Mouse (Mus musculus) cerebellum, adult 2 months (tissue): Measurements from ENCODE around the gene Slc4a4. TPM values are rescaled to one million over a fixed set of nuclear protein-coding genes. Genes with fewer than 3 reads are reported as not detected.

Experiments
- DNase-seq, 2 experiments: peaks; one replicate each; pipeline ENCODE4 v3.0.0; 2021
- H3K27ac ChIP-seq: fragments of 200-500 bp; 2 replicates; pipeline ENCODE4 v1.5.1; 2012; ENCODE audit warnings: low read length, control low read depth, inconsistent platforms; ENCODE audit not compliant: insufficient read depth
- H3K27me3 ChIP-seq: fragments of 200-500 bp; 2 replicates; pipeline ENCODE4 v1.6.1; 2012; ENCODE audit warnings: inconsistent platforms, mild to moderate bottlenecking, low read length, moderate library complexity; ENCODE audit not compliant: control insufficient read depth, insufficient read depth
- H3K4me1 ChIP-seq: fragments of 200-500 bp; 2 replicates; pipeline ENCODE4 v1.6.1; 2011; ENCODE audit warnings: low read length; ENCODE audit not compliant: control insufficient read depth, insufficient read depth
- H3K4me3 ChIP-seq: fragments of 200-500 bp; replicated peaks from 2 replicates; pipeline ENCODE3; 2011; ENCODE audit warnings: mild to moderate bottlenecking, low read depth, low read length, control low read depth; ENCODE audit not compliant: insufficient read depth
- CTCF ChIP-seq: fragments of 200-500 bp; IDR thresholded peaks from 2 replicates; pipeline ENCODE4 v1.5.1; 2011; ENCODE audit warnings: low read depth, mild to moderate bottlenecking, control low read depth, low read length, moderate library complexity, borderline replicate concordance; ENCODE audit not compliant: insufficient read depth
- POLR2A ChIP-seq: fragments of 200-500 bp; IDR thresholded peaks from 2 replicates; pipeline ENCODE4 v1.6.1; 2011; ENCODE audit warnings: low read length, control low read depth, borderline replicate concordance; ENCODE audit not compliant: insufficient read depth
- WGBS: fragments of 180-500 bp; shearing (Covaris S2); methylation state at CpG from one replicate; pipeline ENCODE4 v1.1.7; 2018; 5-methylcytosine and 5-hydroxymethylcytosine counted together
- polyA plus RNA-seq: library from polyadenylated mRNA; depleted of rRNA; stranded (reverse); fragments of >200 nt; gene quantifications from 2 replicates; pipeline ENCODE4 v1.2.3, GENCODE M21; 2012

Gene Slc4a4
- polyA plus RNA-seq, 1 experiment = 118 TPM

DNA sequence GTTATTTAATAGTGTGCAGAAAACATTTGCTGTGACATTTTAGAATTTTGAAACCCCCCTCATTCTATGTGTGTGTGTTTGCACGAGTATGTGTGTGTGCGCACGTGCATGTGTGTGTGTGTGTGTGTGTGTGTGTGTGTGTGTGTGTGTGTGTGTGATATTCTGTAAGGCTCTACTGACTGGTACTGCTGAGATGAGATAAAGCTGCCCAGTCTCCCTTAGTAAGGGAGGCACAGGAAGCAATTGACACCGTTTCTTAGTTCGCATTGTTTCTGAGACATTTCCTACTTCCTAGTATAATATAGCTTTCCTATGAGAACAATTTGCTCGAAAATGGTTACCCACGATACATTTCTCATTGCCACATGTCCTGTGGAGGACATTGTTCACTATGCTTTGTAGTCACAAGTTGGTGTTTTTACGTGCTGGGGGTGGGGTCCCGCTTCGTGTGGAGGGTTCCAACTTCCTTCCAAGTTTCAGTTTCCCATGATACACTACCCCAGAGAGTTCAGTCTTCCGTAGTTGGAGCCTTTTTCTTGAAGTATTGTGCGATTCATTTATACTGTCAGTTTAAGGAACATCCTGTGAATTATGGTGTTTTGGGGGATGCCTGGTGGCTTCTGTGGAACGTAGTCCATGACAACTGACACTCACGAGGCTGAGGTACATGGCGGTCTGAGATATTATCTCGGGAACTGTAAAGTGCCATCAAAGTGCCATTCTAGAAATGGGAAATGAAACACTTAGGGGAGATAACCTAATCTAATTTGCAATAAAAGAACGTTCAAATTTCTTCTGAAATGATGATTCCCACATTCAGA, 66.3 kb downstream of the Slc4a4 start:
- 85% methylated on average over 17 of the region's 17 CpGs for WGBS

GRCm38 (mm10) chr5:88957735-88958134, 71.1 kb downstream of the Slc4a4 start:
- DNase-seq = no peak
- 67% methylated on average over 5 of the region's 5 CpGs for WGBS
- H3K4me1 ChIP-seq = peaks cover 21% of the 10 kb centered on the region
- no peak overlapping the region for H3K4me3 ChIP-seq
- no peak overlapping the region for H3K27ac ChIP-seq
- H3K27me3 ChIP-seq = no peaks in the 10 kb centered on the region
- no peak for TF ChIP-seq CTCF
- no peak for TF ChIP-seq POLR2A

More for the DNA sequence above, 66.3 kb downstream of the Slc4a4 start:
- Histone ChIP-seq H3K27me3 (no peaks in the 10 kb centered on the region), H3K4me1 (peaks cover 11% of the 10 kb centered on the region), H3K27ac (no peak overlapping the region), H3K4me3 (no peak overlapping the region)
- no peak for TF ChIP-seq CTCF
- no peak for TF ChIP-seq POLR2A
- DNase-seq = no peak

- no peaks in the 10 kb centered on the region for H3K27me3 ChIP-seq
- H3K4me3 ChIP-seq = no peak overlapping the region
- no peak for DNase-seq
- peaks cover 21% of the 10 kb centered on the region for H3K4me1 ChIP-seq
- TF ChIP-seq CTCF (no peak), POLR2A (no peak)
- H3K27ac ChIP-seq = no peak overlapping the region
- 72% methylated on average over 5 of the region's 5 CpGs for whole genome bisulfite sequencing
These were observed 72.3 kb downstream of the Slc4a4 start for GRCm38 (mm10) chr5:88958966-88959365.

- 15% methylated on average over 6 of the region's 6 CpGs for WGBS
- H3K4me3 ChIP-seq = no peak overlapping the region
- DNase-seq = peak in 1 of 2 experiments; percentile 35
- no peak for TF ChIP-seq CTCF
- no peak for TF ChIP-seq POLR2A
- H3K27ac ChIP-seq = no peak overlapping the region
- no peaks in the 10 kb centered on the region for H3K27me3 ChIP-seq
- peaks cover 21% of the 10 kb centered on the region for H3K4me1 ChIP-seq
These were observed 72.8 kb downstream of the Slc4a4 start for GRCm38 (mm10) chr5:88959412-88959811.

DNA sequence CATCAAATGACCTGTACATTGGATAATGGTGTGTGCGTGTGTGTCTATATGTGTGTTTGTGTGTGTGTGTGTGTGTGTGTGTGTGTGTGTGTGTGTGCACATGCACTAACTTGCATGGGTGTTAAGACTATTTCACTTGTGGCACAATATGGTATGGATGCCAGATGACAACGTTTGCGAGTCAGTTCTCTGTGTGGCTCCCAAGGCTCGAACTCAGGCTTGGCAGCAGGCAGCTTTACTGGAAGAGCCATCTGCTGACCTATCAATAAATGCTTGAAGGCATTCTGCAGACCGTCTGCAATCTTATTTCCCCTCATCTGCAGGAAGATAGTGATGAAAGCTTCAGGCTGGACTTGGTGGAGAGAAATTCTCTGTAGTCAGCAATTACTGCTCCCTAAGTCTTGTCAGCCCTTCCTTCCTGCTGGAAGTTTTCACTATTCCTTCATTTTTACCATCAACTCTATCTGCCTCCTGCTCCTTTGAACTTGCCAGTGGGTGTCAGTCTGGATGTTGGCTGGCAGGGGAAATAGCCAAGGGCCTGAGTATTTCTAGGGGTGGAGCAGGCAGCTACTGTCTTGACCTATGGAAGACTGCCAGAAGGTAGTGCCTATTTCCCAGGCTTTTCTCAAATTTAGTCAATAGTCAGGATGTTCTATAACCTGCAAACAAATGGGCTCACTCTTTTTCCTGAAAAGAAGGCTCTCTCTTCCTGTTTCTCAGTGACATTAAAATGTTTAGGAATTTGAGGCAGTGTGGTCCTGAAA, 73.9 kb downstream of the Slc4a4 start:
- no peaks in the 10 kb centered on the region for H3K27me3 ChIP-seq
- H3K4me1 ChIP-seq = peaks cover 27% of the 10 kb centered on the region
- TF ChIP-seq CTCF = no peak
- no peak for TF ChIP-seq POLR2A
- 25% methylated on average over 5 of the region's 5 CpGs for WGBS
- peak in 1 of 2 experiments; percentile 22 for DNase-seq
- H3K27ac ChIP-seq = no peak overlapping the region
- no peak overlapping the region for H3K4me3 ChIP-seq

DNA sequence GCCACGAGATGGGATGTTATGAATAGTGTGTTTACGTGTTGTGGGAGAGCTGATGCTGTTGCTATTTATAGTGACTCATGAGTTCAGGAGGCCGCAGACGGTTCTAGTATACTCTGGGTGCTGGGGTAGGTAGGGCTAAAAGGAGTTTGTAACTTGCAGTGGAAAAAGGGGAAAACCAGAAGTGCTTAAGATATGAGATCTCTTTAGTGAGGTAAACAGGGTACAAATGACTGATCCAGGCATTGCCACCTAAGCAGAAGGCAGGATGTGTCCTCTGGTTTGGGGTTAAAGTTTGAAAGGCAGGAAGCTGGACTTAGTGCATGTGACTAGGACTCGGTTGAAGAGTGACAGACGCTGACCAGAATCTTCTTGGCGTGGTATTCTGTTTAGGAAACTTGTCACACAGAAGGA, 74.7 kb downstream of the Slc4a4 start:
- Histone ChIP-seq H3K27me3 (no peaks in the 10 kb centered on the region), H3K4me1 (peaks cover 28% of the 10 kb centered on the region), H3K27ac (no peak overlapping the region), H3K4me3 (no peak overlapping the region)
- TF ChIP-seq POLR2A (no peak), CTCF (no peak)
- no peak for DNase-seq
- WGBS = 34% methylated on average over 7 of the region's 7 CpGs

- no peak overlapping the region for H3K4me3 ChIP-seq
- peaks cover 15% of the 10 kb centered on the region; the same call in 1 of the 2 replicates for H3K4me1 ChIP-seq
- H3K27ac ChIP-seq = no peak overlapping the region
- no peaks in the 10 kb centered on the region for H3K27me3 ChIP-seq
- WGBS = 20% methylated on average over 6 of the region's 6 CpGs
- DNase-seq = peak; percentile 66 to 67
- TF ChIP-seq CTCF (no peak), POLR2A (no peak)
These were observed 78.2 kb downstream of the Slc4a4 start for GRCm38 (mm10) chr5:88964685-88965290.

GRCm38 (mm10) chr5:88966507-88966906, 79.9 kb downstream of the Slc4a4 start:
- peaks cover 9% of the 10 kb centered on the region; the same call in 1 of the 2 replicates for H3K4me1 ChIP-seq
- no peak overlapping the region for H3K4me3 ChIP-seq
- 73% methylated on average over 4 of the region's 4 CpGs for WGBS
- H3K27ac ChIP-seq = no peak overlapping the region
- TF ChIP-seq CTCF (no peak), POLR2A (no peak)
- H3K27me3 ChIP-seq = no peaks in the 10 kb centered on the region
- no peak for DNase-seq
